Mouse (Mus musculus): ENCODE results near the gene Kyat1.
A peak's percentile ranks its signal among the peaks of the same experiment; 100 is the strongest.
"Not testable (repeated sequence)": the region's sequence is repeated elsewhere in the genome, so short reads cannot be mapped to it uniquely, and the experiment has no call there.

The Kyat1 gene

GRCm38 (mm10) chr2:30173541-30174240 lies 32.0 kb downstream of the Kyat1 start:
- DNase-seq (ENCODE audit: low spot score in 2 of 2), result no peak

GRCm38 (mm10) chr2:30171997-30172382 lies 33.7 kb downstream of the Kyat1 start:
- DNase-seq (ENCODE audit: low spot score in 2 of 2), result no peak

- DNase-seq (ENCODE audit: low spot score in 2 of 2), result peak; percentile 87 to 92
These were observed 34.2 kb downstream of the Kyat1 start, which contains the start of gene Endog for GRCm38 (mm10) chr2:30171371-30171996. Endog (plus strand) TSS chr2:30171493.

- DNase-seq (ENCODE audit: low spot score in 2 of 2), result no peak
These were observed 39.0 kb downstream of the Kyat1 start for GRCm38 (mm10) chr2:30166677-30167076.

- DNase-seq (ENCODE audit: low spot score in 2 of 2), result no peak
These were observed 41.2 kb downstream of the Kyat1 start for GRCm38 (mm10) chr2:30164340-30164932.

- peak in 1 of 2 experiments; percentile 42 for DNase-seq (ENCODE audit: low spot score in 2 of 2)
These were observed 43.8 kb downstream of the Kyat1 start for GRCm38 (mm10) chr2:30161809-30162208.

GRCm38 (mm10) chr2:30159871-30160270 lies 45.8 kb downstream of the Kyat1 start:
- not testable (repeated sequence) for DNase-seq (ENCODE audit: low spot score in 2 of 2)

- DNase-seq (ENCODE audit: low spot score in 2 of 2), result no peak
These were observed 53.0 kb downstream of the Kyat1 start for GRCm38 (mm10) chr2:30152616-30153015.

- no peak for DNase-seq (ENCODE audit: low spot score in 2 of 2)
These were observed 53.8 kb downstream of the Kyat1 start for GRCm38 (mm10) chr2:30151840-30152239.

GRCm38 (mm10) chr2:30147466-30147865 lies 58.2 kb downstream of the Kyat1 start:
- no peak for DNase-seq (ENCODE audit: low spot score in 2 of 2)

- no peak for DNase-seq (ENCODE audit: low spot score in 2 of 2)
These were observed 61.2 kb downstream of the Kyat1 start for GRCm38 (mm10) chr2:30144436-30144835.

GRCm38 (mm10) chr2:30140021-30140420 lies 65.6 kb downstream of the Kyat1 start:
- not testable (repeated sequence) for DNase-seq (ENCODE audit: low spot score in 2 of 2)

GRCm38 (mm10) chr2:30136458-30136857 lies 69.2 kb downstream of the Kyat1 start:
- DNase-seq (ENCODE audit: low spot score in 2 of 2), result no peak

Measured in frontal cortex, postnatal 36 days (tissue).